Comparison of ENCODE assay signal across 9 mouse cellular contexts in genomic region chr16:38132210-38132609, GRCm38 (mm10). TPM values are rescaled to one million over a fixed set of nuclear protein-coding genes. Genes with fewer than 3 reads are reported as not detected.
A peak's percentile ranks its signal among the peaks of the same experiment; 100 is the strongest.
DNase-seq lines count a peak whose midpoint lies in the region; ATAC-seq and TF ChIP-seq lines count a peak whose summit lies in the region.
"Had no signal": no experiment of that assay in that cellular context is flagged by ENCODE, and none has a peak within 500 bp of the region (broad histone marks: within the 10 kb centered on the region; RNA-seq: fewer than 3 reads in every experiment).

No protein-coding gene starts in this region.

- no peak for ATAC-seq in forebrain, embryonic 13.5 days
- no peak for ATAC-seq in forebrain, embryonic 15.5 days (replicated peaks)
- no peak for ATAC-seq in intestine, embryonic 16.5 days
- ATAC-seq in intestine, postnatal 0 days, result no peak
- ATAC-seq in midbrain, postnatal 0 days (ENCODE audit: low FRiP score), result no peak
- no peak for ATAC-seq in stomach, embryonic 16.5 days (ENCODE audit: insufficient read depth, low FRiP score)
- ATAC-seq: Patski had no signal

- no peak for DNase-seq in midbrain, postnatal 0 days (ENCODE audit: low spot score)
- no peak for DNase-seq in midbrain, embryonic 10.5 days (ENCODE audit: low spot score)
- DNase-seq in cerebellum, adult 2 months, result no peak

- 0 out of 2 replicates have a peak overlapping the region, but pooled peaks have one; percentile 5 for H3K27ac ChIP-seq in forebrain, embryonic 13.5 days
- H3K27ac ChIP-seq in forebrain, embryonic 15.5 days (replicated peaks), result no peak overlapping the region
- H3K27ac ChIP-seq in intestine, embryonic 16.5 days (ENCODE audit: low read length), result no peak overlapping the region
- no peak overlapping the region for H3K27ac ChIP-seq in intestine, postnatal 0 days (ENCODE audit: low read depth, low read length)
- H3K27ac ChIP-seq in midbrain, postnatal 0 days (ENCODE audit: low read depth, low read length), result peak overlapping the region; percentile 7; the same call in 1 of the 2 replicates
- no peak overlapping the region for H3K27ac ChIP-seq in midbrain, embryonic 10.5 days (replicated peaks)
- 0 out of 2 replicates have a peak overlapping the region, but pooled peaks have one; percentile 4 for H3K27ac ChIP-seq in stomach, embryonic 16.5 days (ENCODE audit: low read length)
- H3K27ac ChIP-seq in cerebellum, adult 2 months (ENCODE audit: insufficient read depth, low read length), result no peak overlapping the region

- H3K4me3 ChIP-seq in forebrain, embryonic 13.5 days, result no peak overlapping the region
- H3K4me3 ChIP-seq in forebrain, embryonic 15.5 days, result no peak overlapping the region
- no peak overlapping the region for H3K4me3 ChIP-seq in intestine, embryonic 16.5 days (ENCODE audit: low read length)
- H3K4me3 ChIP-seq in intestine, postnatal 0 days (ENCODE audit: low read depth, low read length), result no peak overlapping the region
- H3K4me3 ChIP-seq in midbrain, postnatal 0 days (ENCODE audit: low read depth, low read length), result no peak overlapping the region
- no peak overlapping the region for H3K4me3 ChIP-seq in midbrain, embryonic 10.5 days
- no peak overlapping the region for H3K4me3 ChIP-seq in stomach, embryonic 16.5 days (replicated peaks; ENCODE audit: low read length)
- H3K4me3 ChIP-seq in cerebellum, adult 2 months (replicated peaks; ENCODE audit: insufficient read depth, low read depth, low read length), result no peak overlapping the region

- no peaks in the 10 kb centered on the region for H3K9me3 ChIP-seq in forebrain, embryonic 13.5 days (replicated peaks)
- no peaks in the 10 kb centered on the region for H3K9me3 ChIP-seq in forebrain, embryonic 15.5 days
- no peaks in the 10 kb centered on the region for H3K9me3 ChIP-seq in intestine, embryonic 16.5 days (ENCODE audit: control insufficient read depth, low read length)
- no peaks in the 10 kb centered on the region for H3K9me3 ChIP-seq in intestine, postnatal 0 days (ENCODE audit: control insufficient read depth)
- no peaks in the 10 kb centered on the region for H3K9me3 ChIP-seq in midbrain, postnatal 0 days (ENCODE audit: low read length)
- H3K9me3 ChIP-seq in midbrain, embryonic 10.5 days (replicated peaks), result no peaks in the 10 kb centered on the region
- H3K9me3 ChIP-seq in stomach, embryonic 16.5 days (replicated peaks; ENCODE audit: control insufficient read depth, low read length), result no peaks in the 10 kb centered on the region

- WGBS in forebrain, embryonic 13.5 days, result 54% methylated on average over 7 of the region's 7 CpGs
- 48% methylated on average over 7 of the region's 7 CpGs for WGBS in forebrain, embryonic 15.5 days
- WGBS in intestine, embryonic 16.5 days, result 76% methylated on average over 7 of the region's 7 CpGs
- 80% methylated on average over 7 of the region's 7 CpGs for WGBS in intestine, postnatal 0 days
- 60% methylated on average over 7 of the region's 7 CpGs for WGBS in midbrain, postnatal 0 days
- 50% methylated on average over 7 of the region's 7 CpGs for WGBS in midbrain, embryonic 10.5 days
- WGBS in stomach, embryonic 16.5 days, result 71% methylated on average over 7 of the region's 7 CpGs
- WGBS in cerebellum, adult 2 months, result 67% methylated on average over 7 of the region's 7 CpGs

- no peak for TF ChIP-seq POLR2A in cerebellum, adult 2 months (IDR thresholded peaks at IDR 0.05; ENCODE audit: borderline replicate concordance, insufficient read depth, low read length)

- H3K36me3 ChIP-seq in forebrain, embryonic 13.5 days (ENCODE audit: poor library complexity, severe bottlenecking), result no peaks in the 10 kb centered on the region; the same call in 1 of the 2 replicates
- H3K36me3 ChIP-seq in forebrain, embryonic 15.5 days, result no peaks in the 10 kb centered on the region
- H3K36me3 ChIP-seq in intestine, embryonic 16.5 days (ENCODE audit: control insufficient read depth, insufficient read depth, low read length), result no peaks in the 10 kb centered on the region
- no peaks in the 10 kb centered on the region for H3K36me3 ChIP-seq in intestine, postnatal 0 days (ENCODE audit: control insufficient read depth, insufficient read depth)
- H3K36me3 ChIP-seq in midbrain, postnatal 0 days (ENCODE audit: insufficient read depth, low read length), result no peaks in the 10 kb centered on the region
- 0 out of 2 replicates have a peak, but pooled peaks cover 8% of the 10 kb centered on the region for H3K36me3 ChIP-seq in midbrain, embryonic 10.5 days
- no peaks in the 10 kb centered on the region for H3K36me3 ChIP-seq in stomach, embryonic 16.5 days (ENCODE audit: control insufficient read depth, insufficient read depth, low read length)

- H3K4me2 ChIP-seq in forebrain, embryonic 13.5 days, result no peak overlapping the region
- no peak overlapping the region for H3K4me2 ChIP-seq in forebrain, embryonic 15.5 days (replicated peaks)
- 0 out of 2 replicates have a peak overlapping the region, but pooled peaks have one; percentile 1 for H3K4me2 ChIP-seq in intestine, embryonic 16.5 days (ENCODE audit: low read depth, low read length)
- no peak overlapping the region; the same call in 1 of the 2 replicates for H3K4me2 ChIP-seq in intestine, postnatal 0 days (replicated peaks; ENCODE audit: low read depth)
- no peak overlapping the region for H3K4me2 ChIP-seq in midbrain, postnatal 0 days (ENCODE audit: low read depth, low read length, poor library complexity, severe bottlenecking)
- H3K4me2 ChIP-seq in stomach, embryonic 16.5 days (ENCODE audit: low read depth, low read length), result no peak overlapping the region

- H3K27me3 ChIP-seq in forebrain, embryonic 13.5 days, result no peaks in the 10 kb centered on the region
- H3K27me3 ChIP-seq in forebrain, embryonic 15.5 days, result no peaks in the 10 kb centered on the region
- no peaks in the 10 kb centered on the region for H3K27me3 ChIP-seq in intestine, embryonic 16.5 days (replicated peaks; ENCODE audit: control insufficient read depth, insufficient read depth, low read length)
- no peaks in the 10 kb centered on the region for H3K27me3 ChIP-seq in intestine, postnatal 0 days (replicated peaks; ENCODE audit: control insufficient read depth, insufficient read depth, low read length)
- H3K27me3 ChIP-seq in midbrain, postnatal 0 days (ENCODE audit: insufficient read depth, low read length), result no peaks in the 10 kb centered on the region
- no peaks in the 10 kb centered on the region for H3K27me3 ChIP-seq in midbrain, embryonic 10.5 days (ENCODE audit: low read depth, poor library complexity, severe bottlenecking)
- H3K27me3 ChIP-seq in stomach, embryonic 16.5 days (ENCODE audit: control insufficient read depth, insufficient read depth, low read length), result no peaks in the 10 kb centered on the region
- H3K27me3 ChIP-seq in cerebellum, adult 2 months (ENCODE audit: control insufficient read depth, insufficient read depth, low read length), result no peaks in the 10 kb centered on the region
- H3K27me3 ChIP-seq: Patski had no signal

- H3K9ac ChIP-seq in forebrain, embryonic 13.5 days, result 0 out of 2 replicates have a peak overlapping the region, but pooled peaks have one; percentile 30
- H3K9ac ChIP-seq in forebrain, embryonic 15.5 days (replicated peaks), result no peak overlapping the region; the same call in 1 of the 2 replicates
- no peak overlapping the region for H3K9ac ChIP-seq in intestine, embryonic 16.5 days (ENCODE audit: low read depth, low read length)
- H3K9ac ChIP-seq in intestine, postnatal 0 days (ENCODE audit: low read depth, low read length), result no peak overlapping the region
- H3K9ac ChIP-seq in midbrain, postnatal 0 days (replicated peaks; ENCODE audit: low read length, poor library complexity, severe bottlenecking), result no peak overlapping the region
- no peak overlapping the region for H3K9ac ChIP-seq in stomach, embryonic 16.5 days (ENCODE audit: low read length)

- H3K4me1 ChIP-seq in forebrain, embryonic 13.5 days, result peaks cover 63% of the 10 kb centered on the region
- peaks cover 67% of the 10 kb centered on the region for H3K4me1 ChIP-seq in forebrain, embryonic 15.5 days
- peaks cover 30% of the 10 kb centered on the region for H3K4me1 ChIP-seq in intestine, embryonic 16.5 days (ENCODE audit: control insufficient read depth, insufficient read depth, low read length)
- peaks cover 2% of the 10 kb centered on the region; the same call in 1 of the 2 replicates for H3K4me1 ChIP-seq in intestine, postnatal 0 days (replicated peaks; ENCODE audit: control insufficient read depth, insufficient read depth, low read length)
- H3K4me1 ChIP-seq in midbrain, postnatal 0 days (ENCODE audit: insufficient read depth, low read length), result peaks cover 2% of the 10 kb centered on the region
- peaks cover 63% of the 10 kb centered on the region for H3K4me1 ChIP-seq in midbrain, embryonic 10.5 days
- peaks cover 38% of the 10 kb centered on the region for H3K4me1 ChIP-seq in stomach, embryonic 16.5 days (ENCODE audit: control insufficient read depth, insufficient read depth, low read length)
- peaks cover 7% of the 10 kb centered on the region for H3K4me1 ChIP-seq in cerebellum, adult 2 months (ENCODE audit: control insufficient read depth, insufficient read depth, low read length)

- no peak for TF ChIP-seq CTCF in intestine, postnatal 0 days (IDR thresholded peaks at IDR 0.05; ENCODE audit: low read depth)
- TF ChIP-seq CTCF in midbrain, postnatal 0 days (IDR thresholded peaks at IDR 0.05), result no peak
- no peak for TF ChIP-seq CTCF in cerebellum, adult 2 months (IDR thresholded peaks at IDR 0.05; ENCODE audit: borderline replicate concordance, insufficient read depth, low read depth, low read length)

RNA-seq across cellular contexts. Expression of gene Gsk3b, which starts 43.4 kb away (rescaled TPM):
- polyA plus RNA-seq in forebrain, embryonic 13.5 days (2015; fragmentation: Nextera tagmentation; extraction: Ambion mirVana), result 140 and 143 TPM in 2 replicates
- 163 TPM in 2 replicates for polyA plus RNA-seq in forebrain, embryonic 15.5 days (2015; fragmentation: Nextera tagmentation; extraction: Ambion mirVana)
- polyA plus RNA-seq in intestine, embryonic 16.5 days (2015; fragmentation: Nextera tagmentation; extraction: Ambion mirVana), result 34.3 and 34.6 TPM in 2 replicates
- polyA plus RNA-seq in intestine, postnatal 0 days (2015; fragmentation: Nextera tagmentation; extraction: Ambion mirVana), result 27.0 and 30.4 TPM in 2 replicates
- 116 and 148 TPM in 2 replicates for total RNA-seq in midbrain, postnatal 0 days (2014; rRNA removed)
- 135 and 150 TPM in 2 replicates for polyA plus RNA-seq in midbrain, postnatal 0 days (2015; fragmentation: Nextera tagmentation; extraction: Ambion mirVana)
- polyA plus RNA-seq in midbrain, embryonic 10.5 days (2016; fragmentation: Nextera tagmentation; extraction: Ambion mirVana), result 72.9 and 90.7 TPM in 2 replicates
- 41.8 and 42.3 TPM in 2 replicates for polyA plus RNA-seq in stomach, embryonic 16.5 days (2015; fragmentation: Nextera tagmentation; extraction: Ambion mirVana)
- polyA plus RNA-seq in cerebellum, adult 2 months (2012; rRNA removed), result 46.3 and 48.7 TPM in 2 replicates

Comparison
In these comparisons a context has a peak if more than half of its experiments do, and no peak if none do; other contexts are left out.
1. H3K27ac ChIP-seq: peak in forebrain, embryonic 13.5 days (single experiment), midbrain, postnatal 0 days (single experiment) and stomach, embryonic 16.5 days (single experiment); none in forebrain, embryonic 15.5 days (single experiment), intestine, embryonic 16.5 days (single experiment), intestine, postnatal 0 days (single experiment), midbrain, embryonic 10.5 days (single experiment) and cerebellum, adult 2 months (single experiment).